Mouse (Mus musculus): ENCODE measurements around the gene Fgf14.
"Not testable (repeated sequence)": the region's sequence is repeated elsewhere in the genome, so short reads cannot be mapped to it uniquely, and the experiment has no call there.

The Fgf14 gene

DNA sequence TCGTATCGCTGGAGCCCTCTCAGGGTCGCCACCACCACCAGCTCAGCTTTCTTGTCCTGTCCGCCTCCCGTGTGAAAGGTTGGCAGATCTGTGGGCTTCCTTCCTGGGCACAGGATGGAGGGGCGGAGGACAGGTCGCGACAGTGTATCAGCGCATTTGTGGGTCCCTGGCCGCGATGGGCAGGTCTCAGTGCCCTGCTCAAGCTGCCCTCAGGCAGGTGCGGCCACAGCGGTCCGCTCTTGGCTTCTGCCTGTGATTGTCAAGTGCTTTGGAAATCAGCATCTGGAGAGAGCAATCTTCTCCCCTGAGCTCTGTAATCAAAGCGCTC lies 484.1 kb downstream of the Fgf14 start:
- in situ Hi-C loops (cut with MboI, MseI) = no loop called here

DNA sequence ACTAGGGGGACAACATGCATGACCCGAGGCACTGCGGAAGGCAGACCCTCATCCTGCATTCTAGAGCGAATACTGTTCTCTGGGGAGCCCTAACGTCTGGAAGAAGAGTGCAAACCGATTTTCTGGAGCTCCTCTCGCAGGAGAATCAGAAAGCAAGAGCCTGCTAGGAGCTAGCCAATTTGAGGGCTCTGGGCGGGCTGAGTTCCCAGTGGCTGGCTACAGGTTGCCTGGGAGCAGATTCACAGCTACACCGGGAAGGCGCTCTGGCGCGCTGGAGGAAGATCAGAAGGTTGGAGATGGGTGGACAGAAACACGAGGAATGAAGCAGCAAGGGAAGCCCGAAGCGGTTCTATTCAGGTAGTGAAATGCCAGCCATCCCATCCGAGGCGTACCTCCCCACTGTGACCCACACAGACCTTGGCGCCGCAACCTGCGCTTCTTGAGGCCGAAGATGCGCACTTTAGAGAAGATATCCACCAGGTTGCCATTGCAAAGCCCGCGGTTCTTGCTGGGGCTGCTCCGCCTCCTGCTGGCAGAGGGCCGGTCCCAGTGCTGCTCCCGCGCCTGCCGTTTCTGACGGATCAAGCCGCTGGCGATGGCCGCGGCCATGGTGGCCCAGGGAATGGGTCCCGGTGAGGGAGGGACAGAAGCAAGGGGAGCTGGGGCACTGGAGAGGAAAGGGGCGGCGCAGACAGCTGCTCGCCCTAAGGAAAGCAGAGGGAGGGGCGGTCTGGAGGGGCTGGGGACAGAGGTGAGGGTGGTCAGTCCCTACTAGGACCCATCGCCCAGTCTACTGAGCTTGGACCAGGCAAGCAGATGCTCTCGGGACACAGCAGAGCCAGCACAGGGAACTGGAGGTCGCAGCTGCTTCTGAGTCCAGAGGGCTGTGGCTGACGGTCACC lies 484.8 kb downstream of the Fgf14 start:
- in situ Hi-C loops (cut with MboI, MseI) = no loop called here

DNA sequence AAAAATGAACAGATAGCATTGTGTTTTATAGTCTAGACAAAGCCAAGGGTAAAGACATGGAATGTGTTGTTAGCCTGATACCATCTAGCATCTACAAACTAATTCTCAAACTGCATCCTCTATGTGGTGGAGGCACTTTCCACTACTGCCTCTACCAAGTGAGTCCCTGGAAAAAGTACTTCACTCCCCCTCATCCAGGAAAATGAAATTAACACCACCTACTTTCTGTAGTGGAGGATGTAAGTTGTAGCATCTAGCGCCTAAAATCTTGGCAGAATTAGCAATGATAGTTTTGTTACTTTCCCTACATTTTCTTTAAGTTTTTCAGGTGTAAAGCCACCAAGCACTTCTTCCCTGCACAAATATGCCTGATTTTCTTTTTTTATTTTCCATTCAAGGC lies 496.7 kb downstream of the Fgf14 start:
- in situ Hi-C loops (cut with MboI, MseI) = no loop called here

DNA sequence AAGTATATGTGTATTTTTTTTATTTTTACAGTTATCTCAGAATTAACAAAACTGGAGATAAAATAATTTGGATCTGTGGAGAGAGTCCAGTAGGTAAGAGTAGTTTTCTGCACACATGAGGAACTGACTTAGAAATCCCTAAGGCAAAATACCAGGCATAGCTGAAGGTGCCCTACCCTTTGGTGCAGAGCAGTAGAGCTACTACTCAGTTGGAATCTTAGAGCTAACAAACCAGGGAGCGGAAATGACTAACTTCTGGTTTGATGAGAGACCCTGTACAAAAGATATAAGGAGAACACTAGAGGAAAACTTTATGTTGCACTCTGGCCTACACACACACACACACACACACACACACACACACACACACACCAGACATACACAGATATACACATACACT lies 502.8 kb downstream of the Fgf14 start:
- in situ Hi-C loops (cut with MboI, MseI) = no loop called here

DNA sequence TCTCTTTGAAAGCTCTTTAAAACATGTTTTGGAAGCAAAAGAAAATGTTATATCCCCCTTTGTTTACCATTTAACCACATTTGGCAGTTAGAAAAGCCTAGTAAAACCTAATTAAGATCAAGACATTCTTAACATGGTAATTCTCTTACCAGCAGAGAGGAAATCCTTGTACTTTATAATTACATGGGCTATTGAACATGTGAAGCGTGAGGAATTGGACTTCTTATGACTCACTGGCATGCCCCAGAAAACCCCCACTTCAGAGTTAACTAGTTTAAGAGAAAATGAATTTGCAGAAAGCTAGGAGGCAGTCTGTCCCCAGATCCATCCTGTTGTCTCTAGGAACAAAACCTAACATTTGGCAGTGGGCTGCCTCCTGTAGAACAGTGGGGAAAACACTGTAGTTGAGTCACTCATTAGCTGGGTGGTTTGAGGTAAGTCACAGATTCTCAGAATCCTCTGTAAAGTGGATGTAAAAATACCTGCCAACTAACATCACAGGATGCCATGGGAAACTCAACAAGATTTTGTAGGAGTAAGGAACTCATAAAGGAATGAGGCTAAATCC lies 513.2 kb downstream of the Fgf14 start:
- in situ Hi-C loops (cut with MboI, MseI) = no loop called here

DNA sequence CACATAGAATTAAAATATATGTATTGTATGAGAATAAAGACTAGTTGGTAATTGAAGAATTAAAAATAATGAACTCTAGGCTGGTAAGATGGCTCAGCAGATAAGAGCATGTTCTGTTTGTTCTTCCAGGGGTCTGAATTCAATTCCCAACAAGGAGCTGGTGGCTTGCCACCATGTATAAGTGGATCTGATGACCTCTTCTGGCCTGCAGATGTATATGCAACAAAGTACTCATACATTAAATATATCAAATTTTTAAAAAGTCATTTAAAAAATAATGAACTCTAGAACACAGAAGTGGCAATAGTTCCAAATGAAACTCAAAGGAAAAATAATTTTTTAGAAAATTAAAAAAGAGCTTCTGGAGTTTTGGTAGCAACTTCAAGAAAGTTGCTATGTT lies 529.5 kb downstream of the Fgf14 start:
- in situ Hi-C loops (cut with MboI, MseI) = no loop called here

DNA sequence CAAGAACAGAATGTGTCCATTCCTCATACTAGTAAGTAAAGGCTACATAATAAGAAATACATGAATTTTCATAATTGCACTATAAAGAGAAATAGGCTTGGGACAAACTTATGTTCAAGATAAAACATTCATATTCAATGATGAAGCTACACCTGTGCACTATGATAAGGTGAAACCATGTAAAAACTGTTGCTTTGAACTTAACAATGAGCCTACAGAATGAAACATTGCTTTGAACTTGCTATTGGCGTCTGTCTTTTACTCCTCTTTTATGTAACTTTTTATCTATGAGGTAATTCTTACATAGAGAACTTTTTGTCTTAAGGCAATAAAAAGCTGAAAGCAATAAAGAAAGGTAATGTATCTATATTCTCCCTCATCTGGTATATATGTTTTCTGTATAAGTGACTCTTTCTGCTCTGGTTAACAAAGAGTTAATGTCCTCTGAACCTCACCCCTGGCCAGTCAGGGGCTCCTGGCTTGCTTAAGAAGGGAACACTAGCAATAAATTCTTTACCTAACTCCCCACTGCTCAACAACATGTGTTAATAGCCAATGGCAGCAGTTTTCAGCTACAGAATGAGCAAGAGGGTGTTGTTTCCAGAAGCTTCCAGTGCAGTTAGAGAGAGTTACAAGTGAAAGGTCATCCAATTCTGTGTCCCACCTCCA lies 569.6 kb downstream of the Fgf14 start:
- in situ Hi-C loops (cut with MboI, MseI) = no loop called here

DNA sequence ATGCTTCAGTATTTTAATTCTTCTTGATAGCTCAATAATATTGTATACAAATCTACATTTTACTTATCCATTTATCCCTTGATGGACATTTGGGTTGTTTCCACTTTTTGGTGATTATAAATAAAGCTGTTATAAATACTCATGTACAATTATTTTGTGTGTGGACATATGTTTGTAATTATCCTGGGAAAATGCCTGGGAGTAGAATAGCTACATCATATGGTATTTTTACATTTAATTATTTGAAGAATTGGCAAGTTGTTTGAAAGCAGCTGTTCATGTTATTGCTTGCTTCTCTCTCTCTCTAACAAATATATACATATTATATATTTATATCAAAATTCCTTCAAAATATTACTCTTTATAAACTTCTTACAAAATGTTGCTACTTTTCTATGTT lies 593.8 kb downstream of the Fgf14 start:
- in situ Hi-C loops (cut with MboI, MseI) = no loop called here

DNA sequence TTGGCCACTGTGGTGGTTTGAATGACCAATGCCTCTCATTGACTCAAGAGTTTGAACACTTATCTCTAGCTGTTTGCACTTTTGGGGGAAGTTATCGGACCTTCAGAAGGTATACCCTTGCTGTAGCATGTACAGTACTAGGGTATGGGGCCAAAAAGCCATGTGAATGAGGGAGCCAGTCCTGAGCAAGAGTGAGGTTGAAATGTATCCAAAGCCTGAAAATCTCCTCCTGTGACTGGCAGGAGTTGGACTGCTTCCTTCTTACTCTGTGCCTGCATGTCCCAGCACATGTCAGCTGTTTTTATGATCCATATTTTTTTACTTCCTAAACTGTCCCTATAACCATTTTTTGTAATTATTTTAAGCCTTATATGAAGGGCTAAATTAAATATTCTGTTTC lies 632.9 kb downstream of the Fgf14 start:
- in situ Hi-C loops (cut with MboI, MseI) = no loop called here

DNA sequence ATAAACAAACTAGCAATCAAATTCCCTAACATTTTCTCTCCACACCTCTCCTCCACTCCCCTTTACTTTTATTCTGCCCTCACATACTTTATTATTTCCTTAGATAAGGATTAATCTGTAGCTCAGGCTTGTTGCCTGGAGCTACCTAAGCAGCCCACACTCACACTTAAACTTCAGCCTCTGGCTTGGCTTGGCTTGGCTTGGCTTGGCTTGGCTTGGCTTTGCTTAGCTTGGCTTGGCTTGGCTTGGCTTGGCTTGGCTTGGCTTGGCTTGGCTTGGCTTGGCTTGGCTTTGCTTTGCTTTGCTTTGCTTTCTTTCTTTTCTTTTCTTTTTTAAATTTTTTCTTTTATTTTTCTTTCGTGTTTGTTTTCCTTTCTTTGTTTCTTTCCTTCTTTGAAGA lies 636.3 kb downstream of the Fgf14 start:
- in situ Hi-C loops (cut with MboI, MseI) = no loop called here

DNA sequence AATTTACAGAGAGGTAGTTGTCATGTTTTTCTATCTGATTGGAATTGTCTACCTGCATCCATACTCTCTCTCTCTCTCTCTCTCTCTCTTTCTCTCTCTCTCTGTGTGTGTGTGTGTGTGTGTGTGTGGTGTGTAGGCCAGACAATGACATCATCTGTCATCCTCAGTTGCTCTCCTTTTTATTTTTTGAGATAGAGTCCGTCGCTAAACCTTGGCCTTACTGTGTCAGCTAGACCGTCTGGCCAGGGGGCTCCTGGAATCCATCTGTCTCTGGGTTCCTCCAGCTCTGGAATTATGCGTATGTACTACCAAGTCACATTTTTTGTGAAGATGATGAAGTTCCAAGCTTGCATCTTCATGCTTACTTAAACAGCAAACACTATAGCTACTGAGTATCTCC lies 639.5 kb downstream of the Fgf14 start:
- in situ Hi-C loops (cut with MboI, MseI) = no loop called here

DNA sequence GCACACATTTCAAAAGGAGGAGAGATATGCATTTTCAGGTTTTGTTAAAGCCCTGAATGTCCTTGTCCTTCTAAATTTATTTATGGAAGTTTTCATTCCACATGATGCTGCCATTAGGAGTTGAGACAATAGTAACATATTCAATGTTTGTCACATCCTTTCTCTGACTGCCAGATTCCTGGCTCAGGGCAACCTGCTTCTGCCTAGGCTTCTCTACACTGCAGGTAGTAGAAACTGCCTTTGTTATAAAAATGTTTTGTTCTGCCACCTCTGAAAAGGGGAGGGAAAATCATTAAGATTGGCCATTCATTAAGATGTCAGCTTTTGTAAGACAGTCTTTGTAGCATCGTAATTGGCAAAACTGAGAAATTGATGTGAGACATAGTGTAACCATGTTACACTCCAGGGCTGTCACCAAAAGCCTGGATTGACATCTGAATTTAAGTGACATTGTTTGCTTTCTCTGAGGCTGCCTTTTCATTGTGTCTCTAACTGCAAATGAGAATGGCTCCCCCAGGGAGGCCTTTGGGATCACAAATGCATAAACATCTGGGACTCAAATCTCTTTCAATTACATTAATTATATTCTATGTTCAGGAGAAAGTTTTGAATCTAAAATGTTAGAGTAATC lies 640.2 kb downstream of the Fgf14 start:
- in situ Hi-C loops (cut with MboI, MseI) = no loop called here

DNA sequence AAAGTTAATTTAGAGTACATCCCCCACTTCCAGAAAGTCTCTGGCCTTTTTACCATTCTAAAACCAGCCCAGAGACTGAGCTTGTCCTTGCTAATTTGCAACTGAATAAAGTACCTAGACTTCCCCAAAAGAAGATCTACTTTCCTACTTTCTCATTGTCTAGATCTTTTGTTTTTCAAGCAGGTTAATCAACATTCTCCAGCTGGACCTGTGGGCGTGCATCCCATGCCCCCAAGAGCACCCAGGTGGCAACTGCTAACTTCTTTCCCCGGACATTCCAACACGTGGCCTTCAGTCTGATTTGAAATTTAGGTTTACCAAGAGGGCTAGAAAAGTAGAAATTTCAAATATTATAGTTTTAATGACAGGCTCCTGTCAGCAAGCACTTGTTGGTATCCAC lies 643.6 kb downstream of the Fgf14 start:
- in situ Hi-C loops (cut with MboI, MseI) = not testable (repeated sequence)

DNA sequence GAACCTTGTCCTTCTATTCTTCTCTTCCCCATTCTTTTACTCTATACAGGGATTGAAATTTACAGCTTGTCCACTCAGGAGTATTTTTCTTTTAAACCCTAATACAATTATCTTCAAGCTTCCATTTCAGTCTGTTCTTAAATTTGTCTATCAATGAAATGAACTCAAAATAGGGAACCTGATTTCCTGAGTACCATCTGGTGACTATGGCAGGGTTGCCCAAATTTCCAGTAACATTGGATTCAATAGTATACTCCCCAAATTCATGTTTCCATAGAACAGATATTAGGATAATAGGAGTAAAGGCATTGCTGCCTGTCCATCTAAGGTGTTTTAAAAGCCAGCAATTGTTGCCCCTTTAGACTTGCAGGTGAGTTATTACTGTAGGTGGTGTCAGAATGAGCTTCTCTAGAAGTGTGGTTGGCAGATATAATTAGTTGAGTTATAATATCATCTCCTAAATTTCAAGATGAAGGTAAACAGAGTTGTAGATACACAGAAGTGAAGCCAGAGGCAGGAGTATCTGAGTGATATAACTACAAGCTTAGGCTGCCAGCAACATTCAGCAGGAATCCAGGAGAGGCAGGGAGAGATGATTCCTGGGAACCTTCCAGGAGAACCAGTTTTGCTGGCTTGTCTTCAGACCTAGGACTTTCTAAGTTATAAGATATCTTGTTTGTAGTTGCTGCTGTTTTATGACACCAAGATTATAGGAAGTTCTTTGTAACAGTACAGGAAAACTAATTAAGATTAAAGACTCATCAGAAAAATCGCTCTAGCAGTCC lies 648.8 kb downstream of the Fgf14 start:
- in situ Hi-C loops (cut with MboI, MseI) = no loop called here

DNA sequence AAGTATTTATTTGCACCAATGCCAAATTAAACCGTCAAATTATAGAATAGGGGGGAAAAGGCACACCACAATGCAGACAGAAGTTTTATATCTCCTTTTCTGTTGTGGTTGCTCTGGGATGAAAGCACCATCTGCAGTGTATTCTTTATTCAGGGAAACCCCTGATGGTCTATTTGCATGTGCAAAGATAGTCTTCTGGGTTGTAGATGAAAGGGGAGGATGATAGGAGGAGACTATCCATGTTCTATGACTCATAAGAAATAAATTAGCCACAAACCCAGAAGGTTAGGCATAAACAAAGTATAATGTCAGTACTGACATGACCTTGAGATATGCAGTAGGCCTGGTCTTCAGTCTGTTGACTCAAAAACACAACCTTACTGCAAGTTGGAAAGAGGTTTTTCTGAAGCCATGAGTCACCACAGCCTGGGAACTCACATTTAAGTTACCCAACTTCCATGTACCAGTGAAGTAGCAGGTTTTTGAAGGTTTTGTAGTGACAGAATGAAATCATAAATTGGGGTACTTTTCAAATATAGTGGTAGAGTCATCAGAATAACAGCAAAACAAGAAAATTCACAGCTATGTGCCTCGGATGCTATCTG lies 686.2 kb downstream of the Fgf14 start:
- in situ Hi-C loops (cut with MboI, MseI) = no loop called here

DNA sequence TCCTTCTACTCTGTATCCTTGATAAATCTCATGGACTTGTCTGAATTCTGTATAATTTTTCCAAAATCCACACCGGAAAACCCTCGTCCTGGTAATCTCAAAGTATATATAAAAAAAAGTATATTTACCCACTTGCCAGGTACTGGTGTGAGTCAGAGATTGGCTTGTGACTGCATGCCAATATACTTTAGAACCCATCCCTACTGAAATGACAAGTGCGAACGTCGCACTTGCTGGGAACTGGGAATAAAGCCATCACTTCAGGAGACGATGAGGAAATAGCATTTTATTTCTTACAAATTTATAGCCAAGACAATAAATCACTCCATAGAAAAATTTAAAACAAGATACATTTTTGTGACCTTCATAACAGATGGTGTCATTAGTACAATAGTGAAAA lies 708.9 kb downstream of the Fgf14 start:
- in situ Hi-C loops (cut with MboI, MseI) = no loop called here

DNA sequence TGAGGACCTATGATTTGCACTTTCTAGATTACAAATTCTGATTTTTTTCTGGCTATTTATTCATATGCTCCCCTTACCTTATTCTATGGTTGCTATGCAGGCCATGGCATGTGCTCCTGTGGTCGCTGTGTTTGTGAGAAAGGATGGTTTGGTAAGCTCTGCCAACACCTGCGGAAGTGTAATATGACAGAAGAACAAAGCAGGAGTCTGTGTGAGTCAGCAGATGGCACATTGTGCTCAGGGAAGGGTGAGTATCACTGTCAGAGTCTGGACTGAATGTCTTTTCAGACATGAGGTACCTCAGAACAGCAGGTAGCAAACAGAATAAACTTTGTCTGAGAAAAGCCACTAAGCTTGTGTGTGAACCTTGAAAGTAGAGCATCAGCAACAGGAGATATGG lies 710.4 kb downstream of the Fgf14 start:
- in situ Hi-C loops (cut with MboI, MseI) = no loop called here

All from T-helper 1 cell (primary cell).